Mouse (Mus musculus) heart, postnatal 0 days (tissue): ENCODE measurements around the gene Sec24a. TPM values are rescaled to one million over a fixed set of nuclear protein-coding genes. Genes with fewer than 3 reads are reported as not detected.
A peak's percentile ranks its signal among the peaks of the same experiment; 100 is the strongest.

ENCODE experiments used
- ATAC-seq: fragments of 200-750 bp; cut with Nextera tagmentation; 2 replicates; pipeline ENCODE4 v1.8.0; 2017; ENCODE audit warnings: low read depth, moderate number of reproducible peaks, moderate library complexity; ENCODE audit not compliant: insufficient read depth
- DNase-seq: peaks from one replicate; pipeline ENCODE4 v3.0.0-alpha.2; 2016; ENCODE audit warnings: low spot score
- H3K27ac ChIP-seq: fragments of 300-500 bp; sonication (generic); 2 replicates; pipeline ENCODE4 v1.5.1; 2014; ENCODE audit warnings: low read depth, mild to moderate bottlenecking
- H3K27me3 ChIP-seq: fragments of 300-500 bp; sonication (generic); 2 replicates; pipeline ENCODE4 v1.6.1; 2014; ENCODE audit warnings: low read length, mixed read lengths; ENCODE audit not compliant: control insufficient read depth, insufficient read depth
- H3K36me3 ChIP-seq: fragments of 300-500 bp; sonication (generic); replicated peaks from 2 replicates; pipeline ENCODE4 v1.6.1; 2014; ENCODE audit warnings: low read length, mixed read lengths; ENCODE audit not compliant: control insufficient read depth, insufficient read depth
- H3K4me1 ChIP-seq: fragments of 300-500 bp; sonication (generic); 2 replicates; pipeline ENCODE4 v1.6.1; 2014; ENCODE audit warnings: antibody characterized with exemption; ENCODE audit not compliant: control insufficient read depth, insufficient read depth
- H3K4me2 ChIP-seq: fragments of 300-500 bp; sonication (generic); 2 replicates; pipeline ENCODE4 v1.6.1; 2014; ENCODE audit warnings: low read depth, mild to moderate bottlenecking, low read length, moderate library complexity
- H3K4me3 ChIP-seq: fragments of 300-500 bp; sonication (generic); 2 replicates; pipeline ENCODE4 v1.5.1; 2014; ENCODE audit warnings: low read depth, low read length
- H3K9ac ChIP-seq: fragments of 300-500 bp; sonication (generic); replicated peaks from 2 replicates; pipeline ENCODE4 v1.6.1; 2014; ENCODE audit warnings: low read depth, low read length, mixed read lengths
- H3K9me3 ChIP-seq: fragments of 300-500 bp; sonication (generic); replicated peaks from 2 replicates; pipeline ENCODE4 v1.6.1; 2016; ENCODE audit warnings: low read length; ENCODE audit not compliant: control insufficient read depth
- CTCF ChIP-seq: IDR thresholded peaks from 2 replicates; pipeline ENCODE4 v1.5.1; 2016; ENCODE audit warnings: antibody characterized with exemption, control low read depth, low read depth
- EP300 ChIP-seq: IDR thresholded peaks from 2 replicates; pipeline ENCODE4 v1.6.1; 2016; ENCODE audit warnings: antibody characterized with exemption, low read depth
- WGBS: fragments of 180-500 bp; shearing (Covaris S2); extraction: QIAGEN DNeasy Blood & Tissue Kit; methylation state at CpG from one replicate; pipeline ENCODE4 v1.1.7; 2014; 5-methylcytosine and 5-hydroxymethylcytosine counted together
- polyA plus RNA-seq: library from polyadenylated mRNA; unstranded; fragments of >200 nt; fragmentation: Nextera tagmentation; extraction: Ambion mirVana; gene quantifications from 2 replicates; pipeline ENCODE4 v1.2.1, GENCODE M21; 2015
- total RNA-seq: library from RNA; depleted of rRNA; stranded (reverse); fragments of >200 nt; gene quantifications from 2 replicates; pipeline ENCODE4 v1.2.3, GENCODE M21; 2014; ENCODE audit warnings: low replicate concordance; rRNA removed

Gene Sec24a
- total and polyA plus RNA-seq, 2 experiments from 2014 or later: 7.3 to 8.3 TPM

DNA sequence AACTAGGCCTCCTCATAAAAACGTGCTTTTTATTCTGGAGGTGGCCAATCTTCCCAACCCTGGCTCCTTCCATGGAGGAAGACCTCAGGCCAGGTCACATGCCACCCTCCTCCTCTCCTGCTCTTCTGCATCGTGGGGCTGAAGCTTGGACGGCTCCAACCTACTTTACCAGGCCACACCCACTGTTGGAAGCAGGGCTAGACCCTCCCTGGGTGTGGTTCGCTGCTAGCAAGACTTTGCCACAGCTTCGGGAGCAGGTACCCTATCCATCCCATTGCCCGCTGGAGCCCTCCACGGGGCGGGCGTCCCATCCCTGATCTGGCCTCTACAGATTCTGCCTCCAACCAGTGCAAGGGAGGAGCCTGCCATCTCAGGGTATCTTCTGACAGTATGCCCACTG, 120.2 kb downstream of the Sec24a start:
- TF ChIP-seq CTCF (no peak), EP300 (no peak)
- H3K4me1 ChIP-seq: peaks cover 12% of the 10 kb centered on the region; the same call in 1 of the 2 replicates
- H3K36me3 ChIP-seq: peaks cover 24% of the 10 kb centered on the region
- H3K4me2 ChIP-seq: peak overlapping the region; percentile 26; the same call in 1 of the 2 replicates
- H3K27me3 ChIP-seq: no peaks in the 10 kb centered on the region
- H3K9me3 ChIP-seq: no peaks in the 10 kb centered on the region
- ATAC-seq: no peak
- peak overlapping the region; percentile 62; the same call in 1 of the 2 replicates for H3K27ac ChIP-seq
- 46% methylated on average over 9 of the region's 9 CpGs for WGBS
- peak overlapping the region; percentile 3; the same call in 1 of the 2 replicates for H3K4me3 ChIP-seq
- no peak overlapping the region for H3K9ac ChIP-seq
- no peak for DNase-seq

Other genes with a start within 250 kb of the Sec24a start
- gene Phykpl, start 178.9 kb downstream of the Sec24a start, total RNA-seq: 14.5 and 35.2 TPM in 2 replicates
- gene Phykpl, start 178.9 kb downstream of the Sec24a start, polyA plus RNA-seq: 12.7 and 13.9 TPM in 2 replicates
- gene Hnrnpab, start 156.8 kb downstream of the Sec24a start, total RNA-seq: 136 and 225 TPM in 2 replicates
- gene Hnrnpab, start 156.8 kb downstream of the Sec24a start, polyA plus RNA-seq: 156 and 159 TPM in 2 replicates
- gene Nhp2, start 143.9 kb downstream of the Sec24a start, total RNA-seq: 34.1 and 58.2 TPM in 2 replicates
- gene Nhp2, start 143.9 kb downstream of the Sec24a start, polyA plus RNA-seq: 59.7 and 61.4 TPM in 2 replicates
- gene Rmnd5b, start 127.7 kb downstream of the Sec24a start, total RNA-seq: 38.6 and 54.3 TPM in 2 replicates
- 25.8 and 30.0 TPM in 2 replicates for gene Rmnd5b, start 127.7 kb downstream of the Sec24a start, polyA plus RNA-seq
- gene N4bp3, start 112.8 kb downstream of the Sec24a start, total RNA-seq: 31.2 and 34.8 TPM in 2 replicates
- 18.1 and 20.2 TPM in 2 replicates for gene N4bp3, start 112.8 kb downstream of the Sec24a start, polyA plus RNA-seq
- gene D930048N14Rik, start 112.7 kb downstream of the Sec24a start, total RNA-seq: 0.08 and 0.58 TPM in 2 replicates
- 0.74 and 0.78 TPM in 2 replicates for gene D930048N14Rik, start 112.7 kb downstream of the Sec24a start, polyA plus RNA-seq
- gene 0610009B22Rik, start 74.8 kb downstream of the Sec24a start, total RNA-seq: 28.4 and 45.5 TPM in 2 replicates
- gene 0610009B22Rik, start 74.8 kb downstream of the Sec24a start, polyA plus RNA-seq: 93.0 and 106 TPM in 2 replicates
- gene Sar1b, start 53 bp upstream of the Sec24a start, total RNA-seq: 124 and 134 TPM in 2 replicates
- 194 and 196 TPM in 2 replicates for gene Sar1b, start 53 bp upstream of the Sec24a start, polyA plus RNA-seq
- 1.9 and 2.3 TPM in 2 replicates for gene Jade2, start 94.0 kb upstream of the Sec24a start, total RNA-seq
- 0.60 and 0.72 TPM in 2 replicates for gene Jade2, start 94.0 kb upstream of the Sec24a start, polyA plus RNA-seq
- 37.6 and 58.0 TPM in 2 replicates for gene Cdkn2aipnl, start 204.0 kb upstream of the Sec24a start, total RNA-seq
- gene Cdkn2aipnl, start 204.0 kb upstream of the Sec24a start, polyA plus RNA-seq: 40.7 and 46.9 TPM in 2 replicates
- 169 and 261 TPM in 2 replicates for gene Ube2b, start 237.1 kb upstream of the Sec24a start, total RNA-seq
- 404 and 412 TPM in 2 replicates for gene Ube2b, start 237.1 kb upstream of the Sec24a start, polyA plus RNA-seq
- gene Cdkl3, start 240.6 kb upstream of the Sec24a start, total RNA-seq: 2.3 and 5.6 TPM in 2 replicates
- 13.1 and 16.3 TPM in 2 replicates for gene Cdkl3, start 240.6 kb upstream of the Sec24a start, polyA plus RNA-seq